In the genomic region with DNA sequence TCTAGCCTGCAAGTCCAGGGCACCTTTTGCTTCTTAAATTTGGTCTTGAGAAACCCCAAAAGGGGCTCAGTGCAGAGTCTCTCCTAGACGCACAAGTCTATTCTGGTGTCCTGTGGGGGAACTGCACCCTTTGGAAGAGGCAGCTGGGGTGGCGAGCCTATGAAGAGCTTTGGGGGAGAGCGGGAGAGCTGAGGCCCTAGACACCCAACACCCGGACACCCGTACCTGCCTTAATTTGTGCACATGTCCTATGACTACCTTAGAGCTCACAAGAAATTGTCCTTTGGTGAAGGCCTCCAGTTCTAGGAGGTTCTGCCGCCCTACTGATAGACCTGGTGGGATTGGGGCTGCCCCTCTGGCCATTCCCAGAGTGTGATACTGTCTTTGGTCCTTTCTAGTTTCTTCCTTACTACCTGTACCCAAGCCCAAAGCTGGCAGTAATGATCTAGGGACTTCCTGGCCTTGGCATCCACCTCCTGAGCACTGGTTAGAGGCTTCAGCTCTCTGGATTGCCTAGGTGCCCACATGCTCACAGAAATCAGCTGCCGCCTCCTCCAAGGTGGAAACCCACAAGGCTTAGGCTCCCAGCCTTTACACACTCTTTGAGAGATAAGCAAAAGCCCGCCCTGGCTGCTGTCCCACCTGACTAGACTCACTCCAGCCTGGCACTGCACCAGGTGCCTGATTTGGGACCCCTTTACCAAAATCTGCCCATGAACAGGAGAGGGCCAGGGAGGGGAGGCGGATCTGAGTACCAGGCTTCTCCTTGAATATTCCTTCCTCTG, we compare ENCODE assay signal across 8 mouse cellular contexts. TPM values are rescaled to one million over a fixed set of nuclear protein-coding genes. Genes with fewer than 3 reads are reported as not detected.
DNase-seq lines count a peak whose midpoint lies in the region; ATAC-seq and TF ChIP-seq lines count a peak whose summit lies in the region.

No protein-coding gene starts in this region.

- WGBS in kidney, postnatal 0 days = 59% methylated on average over 9 of the region's 9 CpGs
- 53% methylated on average over 9 of the region's 9 CpGs for WGBS in hindbrain, embryonic 14.5 days
- 56% methylated on average over 9 of the region's 9 CpGs for WGBS in neural tube, embryonic 14.5 days

- no peak for DNase-seq in kidney, postnatal 0 days (ENCODE audit: low spot score)
- no peak for DNase-seq in kidney, adult 11 months
- DNase-seq in cerebellum, postnatal 25 days = peak; percentile 67 to 72
- no peak for DNase-seq in hindbrain, embryonic 14.5 days (ENCODE audit: low spot score)
- no peak for DNase-seq in thymus, adult 18-20 months
- DNase-seq in embryo, embryonic 10.5 days (ENCODE audit: low spot score) = no peak
- DNase-seq in ovary, adult 18-20 months (ENCODE audit: low spot score) = no peak

- no peak overlapping the region; the same call in 1 of the 2 replicates for H3K9ac ChIP-seq in kidney, postnatal 0 days (ENCODE audit: low read depth, low read length)
- peak overlapping the region; percentile 72 for H3K9ac ChIP-seq in hindbrain, embryonic 14.5 days
- peak overlapping the region; percentile 68 for H3K9ac ChIP-seq in neural tube, embryonic 14.5 days (replicated peaks; ENCODE audit: low read depth, low read length)

- H3K27ac ChIP-seq in kidney, postnatal 0 days = no peak overlapping the region
- H3K27ac ChIP-seq in hindbrain, embryonic 14.5 days = no peak overlapping the region
- H3K27ac ChIP-seq in neural tube, embryonic 14.5 days (ENCODE audit: low read depth, low read length) = no peak overlapping the region

- ATAC-seq in kidney, postnatal 0 days (replicated peaks; ENCODE audit: low FRiP score, low read depth) = no peak
- no peak for ATAC-seq in hindbrain, embryonic 14.5 days (ENCODE audit: low FRiP score)
- ATAC-seq in neural tube, embryonic 14.5 days (ENCODE audit: low read depth) = no peak

- H3K36me3 ChIP-seq in kidney, postnatal 0 days (ENCODE audit: insufficient read depth, low read length) = no peaks in the 10 kb centered on the region
- no peaks in the 10 kb centered on the region for H3K36me3 ChIP-seq in hindbrain, embryonic 14.5 days (replicated peaks; ENCODE audit: control insufficient read depth, insufficient read depth)
- H3K36me3 ChIP-seq in neural tube, embryonic 14.5 days (ENCODE audit: control insufficient read depth, insufficient read depth, low read length) = no peaks in the 10 kb centered on the region

- peaks cover 46% of the 10 kb centered on the region for H3K27me3 ChIP-seq in kidney, postnatal 0 days (ENCODE audit: insufficient read depth, low read length)
- peaks cover 40% of the 10 kb centered on the region for H3K27me3 ChIP-seq in hindbrain, embryonic 14.5 days (ENCODE audit: control insufficient read depth, insufficient read depth, low read length)
- H3K27me3 ChIP-seq in neural tube, embryonic 14.5 days (ENCODE audit: control insufficient read depth, insufficient read depth, low read length) = peaks cover 39% of the 10 kb centered on the region

- H3K4me3 ChIP-seq in kidney, postnatal 0 days (replicated peaks; ENCODE audit: low read depth, low read length) = peak overlapping the region; percentile 50; the same call in 1 of the 2 replicates
- H3K4me3 ChIP-seq in hindbrain, embryonic 14.5 days (replicated peaks; ENCODE audit: low read length) = peak overlapping the region; percentile 70
- peak overlapping the region; percentile 56 for H3K4me3 ChIP-seq in neural tube, embryonic 14.5 days (ENCODE audit: low read depth, low read length)

- peak overlapping the region; percentile 92 for H3K4me2 ChIP-seq in kidney, postnatal 0 days (ENCODE audit: low read length)
- H3K4me2 ChIP-seq in hindbrain, embryonic 14.5 days (replicated peaks) = peak overlapping the region; percentile 84
- H3K4me2 ChIP-seq in neural tube, embryonic 14.5 days (ENCODE audit: low read depth, low read length) = peak overlapping the region; percentile 67

- TF ChIP-seq CTCF in kidney, postnatal 0 days (IDR thresholded peaks at IDR 0.05; ENCODE audit: low read depth) = no peak

- no peaks in the 10 kb centered on the region for H3K9me3 ChIP-seq in kidney, postnatal 0 days (replicated peaks; ENCODE audit: low read length)
- H3K9me3 ChIP-seq in hindbrain, embryonic 14.5 days (ENCODE audit: control insufficient read depth, low read length) = no peaks in the 10 kb centered on the region
- no peaks in the 10 kb centered on the region for H3K9me3 ChIP-seq in neural tube, embryonic 14.5 days (ENCODE audit: control insufficient read depth, low read length)

- peaks cover 6% of the 10 kb centered on the region; the same call in 1 of the 2 replicates for H3K4me1 ChIP-seq in kidney, postnatal 0 days (replicated peaks; ENCODE audit: insufficient read depth, low read length)
- H3K4me1 ChIP-seq in hindbrain, embryonic 14.5 days (replicated peaks; ENCODE audit: control insufficient read depth, insufficient read depth, low read length) = peaks cover 36% of the 10 kb centered on the region
- H3K4me1 ChIP-seq in neural tube, embryonic 14.5 days (ENCODE audit: control insufficient read depth, insufficient read depth, low read length) = peaks cover 10% of the 10 kb centered on the region

RNA-seq across cellular contexts. Expression of a gene that starts 1.2 kb away (rescaled TPM):
- 0.17 and 0.24 TPM in 2 replicates for polyA plus RNA-seq in kidney, postnatal 0 days (2015; fragmentation: Nextera tagmentation; extraction: Ambion mirVana)
- 3.3 and 4.3 TPM in 2 replicates for polyA plus RNA-seq in hindbrain, embryonic 14.5 days (2014; fragmentation: Nextera tagmentation; extraction: Ambion mirVana)
- 2.7 and 4.1 TPM in 2 replicates for polyA plus RNA-seq in neural tube, embryonic 14.5 days (2014; fragmentation: Nextera tagmentation; extraction: Ambion mirVana)

Comparison
In these comparisons a context has a peak if more than half of its experiments do, and no peak if none do; other contexts are left out.
1. DNase-seq: peak in cerebellum, postnatal 25 days (2 of 2); none in kidney, postnatal 0 days (single experiment), kidney, adult 11 months (single experiment), hindbrain, embryonic 14.5 days (single experiment), thymus, adult 18-20 months (0 of 2), embryo, embryonic 10.5 days (single experiment) and ovary, adult 18-20 months (single experiment).
2. Peak in every context shown above with its lines, with median percentiles within 50 percentile points of each other: H3K4me2 ChIP-seq and H3K4me3 ChIP-seq.